Mouse (Mus musculus) spleen, postnatal 4 days (tissue): ENCODE data around the gene Ociad1.

ENCODE experiments used
- DNase-seq, 2 experiments: peaks; one replicate each; pipeline ENCODE4 v3.0.0; 2022; ENCODE audit warnings: low spot score in 2 of 2

Gene Ociad1

DNA sequence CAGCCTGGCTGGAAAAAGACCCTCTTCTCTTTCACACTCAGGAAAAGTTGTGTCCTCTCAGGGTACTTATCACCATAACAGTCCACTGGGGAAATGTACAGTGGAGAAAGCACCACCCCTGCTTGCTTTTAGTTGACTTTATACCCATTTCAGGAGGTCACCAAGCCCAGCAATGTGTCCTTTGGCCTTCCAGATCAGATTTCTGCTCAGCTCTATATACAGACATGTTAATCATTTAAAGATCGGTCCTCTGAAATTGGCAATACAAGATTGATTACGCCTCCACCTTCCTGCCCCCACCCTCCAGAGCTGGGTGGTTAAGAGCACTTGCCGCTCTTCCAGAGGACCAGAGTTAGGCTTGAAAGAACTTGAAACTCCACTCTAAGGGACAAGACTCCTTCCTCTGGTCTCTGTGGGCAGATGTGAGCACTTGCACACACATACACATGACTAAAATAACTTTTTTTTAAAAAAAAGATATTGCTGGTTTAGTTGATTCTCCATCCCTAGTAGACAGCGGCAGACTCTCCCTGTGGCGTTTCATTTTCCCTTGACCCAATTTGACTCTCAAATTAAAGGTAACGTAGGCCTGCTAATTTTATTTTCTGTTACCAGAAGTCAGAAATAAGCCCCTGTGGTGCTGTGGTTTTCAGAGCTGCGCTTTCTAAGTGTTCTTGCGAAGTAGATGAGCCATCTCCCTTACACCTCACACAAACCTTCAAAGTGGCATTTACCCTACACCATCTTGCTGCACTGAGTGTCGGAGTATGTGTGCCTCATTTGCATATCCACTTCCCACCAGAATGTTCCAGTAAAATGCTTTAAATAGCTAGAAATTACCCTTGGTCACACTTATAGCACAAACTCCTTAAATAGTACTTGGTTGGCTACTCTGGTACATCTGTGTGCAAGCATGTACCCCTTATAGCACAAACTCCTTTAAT, 47.5 kb downstream of the Ociad1 start:
- no peak for DNase-seq

DNA sequence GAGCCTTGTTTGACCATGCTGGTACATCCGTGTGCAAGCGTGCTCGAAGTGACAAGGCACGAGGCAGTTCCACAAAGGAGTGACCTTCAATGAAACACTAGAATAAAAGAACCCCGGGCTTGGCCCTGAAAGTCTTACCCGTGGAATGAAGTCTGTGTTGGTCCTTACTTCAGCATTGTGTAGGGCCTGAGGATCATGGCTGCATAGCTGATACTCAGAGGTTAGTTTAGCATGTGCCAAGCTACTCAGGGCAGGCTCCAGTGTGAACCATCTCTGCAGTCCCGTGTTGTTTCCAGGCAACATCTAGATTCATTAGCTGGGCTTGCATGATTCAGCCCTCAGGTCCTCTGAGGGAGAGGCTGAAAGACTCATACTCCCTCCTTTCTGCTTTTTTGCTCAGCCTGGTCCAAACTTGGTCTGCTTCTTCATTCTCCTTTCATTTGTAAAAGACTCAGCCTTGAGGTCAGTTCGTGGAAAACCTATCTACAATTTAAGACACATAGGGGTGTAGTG, 48.2 kb downstream of the Ociad1 start, which contains the start of gene Ociad2:
Ociad2 (minus strand) TSS at position 306 of the 513 bp plus-strand sequence.
- DNase-seq = no peak

DNA sequence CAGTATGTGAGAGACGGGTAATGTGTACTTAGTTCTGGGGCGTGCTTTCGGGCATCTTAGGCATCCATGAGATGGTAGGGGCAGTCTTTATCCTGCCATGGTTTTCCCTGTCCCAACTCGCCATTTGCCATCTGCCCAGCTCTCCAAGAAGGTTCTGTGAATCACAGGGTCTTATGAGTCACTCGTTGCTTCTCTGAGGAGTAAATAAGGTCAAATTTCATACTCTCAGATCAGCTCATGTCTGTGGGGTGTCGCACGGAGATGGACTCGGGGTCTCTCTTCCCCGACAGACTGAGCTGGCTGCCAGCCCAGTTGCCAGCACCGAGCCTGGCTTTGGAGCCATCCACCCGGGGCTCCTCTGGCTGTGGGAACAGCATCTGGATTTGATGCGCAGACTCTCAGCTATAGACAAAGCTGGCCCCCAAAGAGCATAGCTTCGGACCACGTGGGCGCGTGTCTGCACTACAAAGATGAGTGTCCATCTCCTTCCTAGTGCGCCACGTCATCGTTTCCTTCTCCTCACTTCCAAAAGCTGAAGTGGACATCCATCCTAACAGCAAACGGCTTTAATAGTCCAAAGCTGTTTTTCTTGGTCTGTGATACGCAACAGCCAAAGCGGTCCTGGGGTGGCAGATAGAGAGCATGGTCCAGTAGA, 50.2 kb downstream of the Ociad1 start:
- DNase-seq = no peak

DNA sequence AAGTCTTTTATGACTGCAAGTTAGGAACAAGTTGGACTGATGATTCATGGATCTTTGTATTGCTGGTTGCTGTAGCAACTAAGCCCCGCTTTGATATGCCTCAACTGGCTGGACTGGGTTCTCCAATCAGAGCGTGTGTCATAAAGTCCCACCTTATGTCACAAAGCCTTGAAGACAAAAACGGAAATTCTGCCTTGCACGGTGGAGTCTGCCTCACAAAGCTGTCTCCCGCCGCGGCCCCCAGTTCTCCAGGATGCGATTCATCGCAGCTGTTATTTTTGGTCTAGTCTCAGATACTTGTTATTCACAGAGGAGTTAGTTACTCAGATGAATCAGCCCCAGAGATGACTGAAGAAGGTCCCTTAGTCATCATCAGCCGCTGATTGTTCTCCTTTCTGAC, 51.7 kb downstream of the Ociad1 start:
- no peak for DNase-seq

DNA sequence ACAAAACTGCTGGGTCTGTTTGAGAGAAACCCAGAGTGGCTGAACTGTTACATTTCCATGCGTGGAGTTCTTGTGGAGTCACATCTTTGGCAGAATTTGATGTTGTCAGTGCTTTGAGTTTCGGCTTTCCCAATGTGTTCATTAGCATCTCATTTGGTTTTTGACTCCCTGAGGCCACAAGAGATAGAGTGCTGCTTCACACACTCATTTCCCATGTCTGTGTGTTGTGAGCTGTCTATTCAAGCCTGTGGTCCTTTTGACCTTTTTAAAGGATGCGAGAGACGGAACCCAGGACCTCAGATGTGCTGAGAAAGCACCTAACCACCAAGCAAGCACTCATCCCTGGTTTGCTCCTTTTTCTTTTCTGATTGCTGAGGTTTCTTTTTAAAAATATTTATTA, 52.7 kb downstream of the Ociad1 start:
- DNase-seq = no peak

DNA sequence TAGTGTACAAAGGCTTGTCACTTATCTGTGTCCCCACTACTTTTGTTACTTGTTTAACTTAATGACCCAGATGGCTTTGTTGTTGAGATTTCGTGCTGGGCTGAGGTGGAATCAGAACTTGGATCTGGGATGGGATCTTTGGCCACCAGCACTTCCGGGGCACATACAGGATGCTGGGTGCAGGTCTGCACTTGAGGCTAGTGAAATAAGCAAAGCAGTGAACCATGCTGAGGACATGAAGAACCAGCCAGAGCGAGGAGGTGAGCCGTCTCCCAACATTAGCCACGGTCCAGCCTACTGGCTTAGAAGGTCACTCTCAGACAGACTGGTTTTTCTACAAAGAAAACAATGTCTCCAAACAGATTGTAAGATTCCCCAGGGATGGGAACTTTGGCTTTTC, 56.9 kb downstream of the Ociad1 start:
- DNase-seq = no peak

DNA sequence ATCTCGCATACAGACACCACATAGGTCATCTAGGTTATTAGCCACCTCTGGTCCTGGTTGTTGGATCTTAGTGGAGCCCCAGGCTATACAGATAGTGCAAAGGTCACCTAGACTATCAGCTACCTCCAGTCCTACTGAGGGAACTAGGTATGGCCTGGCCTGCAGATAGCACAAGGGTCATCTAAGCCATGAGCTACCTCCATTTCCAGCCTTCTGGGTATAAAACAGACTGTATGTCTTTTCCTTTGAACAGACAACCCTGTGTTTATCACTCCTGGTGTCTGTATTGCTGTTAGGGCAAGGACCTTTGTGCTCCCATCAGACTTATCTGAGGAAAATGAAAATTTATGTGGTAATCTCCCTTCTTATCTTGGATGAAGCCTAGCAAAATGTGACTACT, 59.2 kb downstream of the Ociad1 start:
- DNase-seq = no peak

DNA sequence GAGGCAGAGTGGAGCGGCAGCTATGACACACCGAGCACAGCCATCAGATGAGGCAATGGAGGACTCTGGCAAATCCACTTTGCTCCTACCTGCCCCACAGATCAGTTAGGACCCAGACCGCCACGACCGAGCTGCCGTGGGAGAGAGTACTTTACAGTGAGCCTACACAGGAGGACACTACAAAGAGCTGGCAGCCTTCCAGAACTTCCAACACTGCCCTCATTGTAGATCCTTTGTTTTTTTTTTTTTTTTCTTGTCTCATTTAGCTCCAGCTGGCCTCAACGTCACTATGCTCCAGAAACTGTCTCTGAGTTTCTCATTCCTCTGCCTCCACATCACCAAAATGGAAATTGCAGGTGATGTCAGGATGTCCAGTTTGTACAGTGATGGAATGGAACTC, 60.9 kb downstream of the Ociad1 start:
- DNase-seq = no peak

DNA sequence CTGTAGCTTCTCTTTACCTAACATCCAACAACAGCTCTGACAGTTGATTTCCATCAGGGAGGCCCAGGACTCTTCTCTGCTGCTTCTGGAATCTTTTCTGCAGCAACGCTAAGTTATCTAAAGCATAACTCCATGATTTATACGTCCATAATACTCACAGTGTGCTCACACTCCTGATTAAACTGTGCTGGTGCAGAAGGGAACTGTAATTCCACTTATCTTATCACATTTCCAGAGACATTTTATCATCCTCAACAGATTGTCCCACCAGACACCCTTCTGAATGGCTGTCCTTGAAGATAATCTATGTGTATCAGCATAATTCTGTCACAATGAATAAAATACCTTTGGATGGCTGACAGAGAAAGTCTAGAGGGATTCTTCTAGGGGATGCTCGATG, 61.4 kb downstream of the Ociad1 start:
- DNase-seq = no peak

DNA sequence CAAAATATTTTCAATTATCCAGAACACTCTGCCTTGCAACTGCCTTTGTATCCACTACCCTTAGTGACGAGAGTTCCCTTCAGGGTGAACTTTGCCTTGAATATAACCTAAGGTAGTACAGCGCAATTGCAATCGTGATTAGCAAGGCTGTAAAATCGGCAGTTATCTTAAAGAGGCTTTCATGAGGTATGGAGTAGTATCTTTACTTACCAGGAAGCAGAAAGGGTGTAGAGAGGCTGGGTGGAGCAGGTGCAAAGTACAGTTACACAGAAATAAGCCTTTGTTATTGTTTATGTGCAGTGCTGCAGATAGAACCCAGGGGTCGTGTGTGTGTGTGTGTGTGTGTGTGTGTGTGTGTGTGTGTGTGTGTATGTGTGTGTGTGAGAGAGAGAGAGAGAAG, 62.8 kb downstream of the Ociad1 start:
- DNase-seq = no peak

DNA sequence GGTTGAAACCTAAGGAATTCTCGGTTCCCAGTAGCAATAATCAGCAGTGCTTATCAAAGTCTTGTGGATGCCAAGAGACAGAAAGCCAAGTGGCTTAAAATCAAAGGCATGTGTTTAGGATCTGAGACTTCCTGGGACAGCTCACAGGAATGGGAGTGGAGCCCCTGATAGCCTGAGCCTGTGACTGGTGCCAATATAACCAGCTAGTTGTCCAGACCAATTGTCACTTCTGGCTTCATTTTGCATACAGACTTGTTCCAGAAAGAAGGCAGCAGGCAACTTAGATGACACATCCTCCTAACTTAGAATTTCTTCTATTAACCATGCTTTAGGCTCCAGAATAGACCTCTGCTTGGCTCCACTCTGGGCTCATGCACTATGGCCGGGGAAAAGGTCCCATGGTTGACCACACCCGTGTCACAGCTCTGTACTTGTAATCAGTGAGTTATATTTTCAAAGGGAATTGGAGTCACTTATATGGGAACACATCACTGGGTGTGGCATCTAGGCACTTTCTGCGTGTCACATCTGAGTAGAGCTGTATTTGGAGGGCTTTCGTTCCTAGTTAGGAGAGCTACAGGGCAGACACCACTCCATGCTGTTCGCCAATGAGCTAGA, 66.7 kb downstream of the Ociad1 start:
- DNase-seq = no peak

DNA sequence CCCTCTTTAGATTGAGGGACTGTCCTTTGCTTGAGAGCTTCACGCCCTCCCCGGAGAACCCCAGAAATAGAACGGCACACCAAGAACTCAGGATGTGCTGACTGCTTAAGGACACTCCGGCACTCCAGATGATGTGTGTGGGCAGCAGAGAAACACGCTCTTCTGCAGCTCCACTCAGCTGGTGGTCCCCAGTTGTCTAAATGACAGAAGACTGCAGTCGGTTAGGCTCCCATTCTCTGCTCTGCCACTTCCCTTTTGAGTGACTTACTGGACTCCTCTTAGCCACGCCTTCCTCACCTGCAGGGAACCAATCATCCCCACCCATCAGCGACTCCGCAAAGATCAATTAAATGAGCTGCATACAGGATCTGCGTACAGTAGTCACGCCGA, 67.2 kb downstream of the Ociad1 start:
- no peak for DNase-seq

DNA sequence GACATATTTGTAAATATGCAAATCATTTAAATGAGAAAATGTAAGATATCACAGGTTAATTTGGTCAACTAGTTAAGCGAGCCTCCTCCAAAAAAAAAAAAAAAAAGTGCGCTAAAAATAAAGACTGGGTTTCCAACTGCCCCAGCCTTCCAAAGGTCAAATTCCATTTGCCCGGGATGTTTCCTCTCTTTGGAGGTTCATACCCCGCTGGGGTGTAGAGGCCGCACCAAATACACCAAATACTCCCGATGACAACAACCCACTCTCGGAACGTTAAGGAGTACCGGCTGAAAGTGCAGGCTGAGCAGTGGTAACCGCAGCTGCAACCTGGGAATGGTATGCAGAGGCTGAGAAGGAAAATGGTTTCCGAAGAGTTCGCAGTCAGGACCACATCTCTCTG, 67.7 kb downstream of the Ociad1 start:
- DNase-seq = no peak

DNA sequence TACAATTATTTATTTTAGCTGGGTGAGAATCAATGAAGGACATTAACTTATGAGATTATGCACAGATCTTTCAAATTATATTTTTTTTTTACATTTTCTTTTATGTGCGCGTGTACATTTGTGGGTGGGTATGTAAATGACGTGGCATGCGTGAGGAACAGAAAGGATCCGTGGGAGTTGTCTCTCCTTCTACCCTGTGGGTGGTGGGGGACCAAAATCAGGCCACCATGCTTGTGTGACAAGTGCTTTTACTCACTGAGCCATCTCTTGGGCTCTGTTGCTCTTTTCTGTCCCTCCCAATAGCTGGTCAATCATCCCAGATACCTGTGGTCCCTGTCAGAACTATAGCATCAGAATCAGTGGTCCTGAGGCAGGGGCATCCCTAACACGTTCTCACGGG, 69.8 kb downstream of the Ociad1 start:
- no peak for DNase-seq

DNA sequence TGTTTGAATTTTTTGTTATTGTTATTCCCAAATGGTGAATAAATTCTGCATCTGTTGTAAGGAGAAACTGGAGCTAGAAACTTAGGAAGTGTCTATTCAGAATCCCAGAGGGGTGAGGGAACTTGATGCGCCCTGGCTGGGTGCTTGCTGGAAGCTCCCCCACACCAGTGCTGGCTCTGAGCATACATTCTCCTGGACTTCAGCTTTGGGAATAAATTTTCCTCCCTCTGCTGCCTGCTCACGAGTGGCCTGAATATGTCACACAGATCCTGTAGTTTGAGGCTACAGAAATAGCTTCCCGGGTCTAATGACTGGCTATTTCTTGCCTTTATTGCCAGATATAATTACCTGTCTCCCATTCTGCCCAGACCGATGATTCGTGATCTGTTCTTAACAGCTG, 70.2 kb downstream of the Ociad1 start:
- DNase-seq = no peak
